Mouse (Mus musculus) neural tube, embryonic 13.5 days (tissue): ENCODE results near the gene Plxna4. TPM values are rescaled to one million over a fixed set of nuclear protein-coding genes. Genes with fewer than 3 reads are reported as not detected.

Experiments used
- ATAC-seq: fragments of 200-750 bp; cut with Nextera tagmentation; 2 replicates; pipeline ENCODE4 v1.8.0; 2017; ENCODE audit warnings: low read depth, mild to moderate bottlenecking, moderate TSS enrichment, moderate library complexity
- H3K27ac ChIP-seq: fragments of 300-500 bp; sonication (generic); replicated peaks from 2 replicates; pipeline ENCODE4 v1.5.1; 2015; ENCODE audit warnings: moderate library complexity, mild to moderate bottlenecking, inconsistent platforms
- H3K27me3 ChIP-seq: fragments of 300-500 bp; sonication (generic); 2 replicates; pipeline ENCODE4 v1.6.1; 2015; ENCODE audit warnings: mild to moderate bottlenecking, inconsistent platforms
- H3K36me3 ChIP-seq: fragments of 300-500 bp; sonication (generic); 2 replicates; pipeline ENCODE4 v1.6.1; 2015; ENCODE audit warnings: mild to moderate bottlenecking, inconsistent platforms
- H3K4me1 ChIP-seq: fragments of 300-500 bp; sonication (generic); replicated peaks from 2 replicates; pipeline ENCODE4 v1.6.1; 2015; ENCODE audit warnings: inconsistent platforms
- H3K4me2 ChIP-seq: fragments of 300-500 bp; sonication (generic); 2 replicates; pipeline ENCODE4 v1.6.1; 2015; ENCODE audit warnings: inconsistent platforms, mild to moderate bottlenecking, moderate library complexity
- H3K4me3 ChIP-seq: fragments of 300-500 bp; sonication (generic); 2 replicates; pipeline ENCODE4 v1.5.1; 2015; ENCODE audit warnings: mild to moderate bottlenecking, inconsistent platforms
- H3K9ac ChIP-seq: fragments of 300-500 bp; sonication (generic); 2 replicates; pipeline ENCODE4 v1.6.1; 2015; ENCODE audit warnings: moderate library complexity, mild to moderate bottlenecking, inconsistent platforms
- H3K9me3 ChIP-seq: fragments of 300-500 bp; sonication (generic); 2 replicates; pipeline ENCODE4 v1.6.1; 2016; ENCODE audit warnings: inconsistent platforms
- WGBS: fragments of 180-500 bp; shearing (Covaris S2); methylation state at CpG from one replicate; pipeline ENCODE4 v1.1.7; 2015; 5-methylcytosine and 5-hydroxymethylcytosine counted together
- polyA plus RNA-seq: library from polyadenylated mRNA; unstranded; fragments of >200 nt; fragmentation: Nextera tagmentation; extraction: Ambion mirVana; gene quantifications from 2 replicates; pipeline ENCODE4 v1.2.1, GENCODE M21; 2015

Plxna4 gene
- polyA plus RNA-seq, 1 experiment from 2014 or later, result 17.1 TPM

GRCm38 (mm10) chr6:32587136-32588009, 619 bp downstream of the Plxna4 start:
- Histone ChIP-seq H3K9me3 (no peaks in the 10 kb centered on the region), H3K4me3 (peak overlapping the region; percentile 87), H3K4me2 (peak overlapping the region; percentile 81), H3K4me1 (peaks cover 52% of the 10 kb centered on the region), H3K27ac (peak overlapping the region; percentile 97), H3K27me3 (peaks cover 31% of the 10 kb centered on the region), H3K36me3 (no peaks in the 10 kb centered on the region), H3K9ac (peak overlapping the region; percentile 99)
- peak; percentile 48 for ATAC-seq
- WGBS, result under 1% methylated on average over 82 of the region's 82 CpGs

- Histone ChIP-seq H3K4me1 (peaks cover 56% of the 10 kb centered on the region), H3K27ac (peak overlapping the region; percentile 97), H3K9ac (peak overlapping the region; percentile 99), H3K36me3 (no peaks in the 10 kb centered on the region), H3K9me3 (no peaks in the 10 kb centered on the region), H3K27me3 (peaks cover 26% of the 10 kb centered on the region), H3K4me2 (peak overlapping the region; percentile 81), H3K4me3 (peak overlapping the region; percentile 87)
- 4% methylated on average over 13 of the region's 13 CpGs for WGBS
- ATAC-seq, result no peak
Observed at GRCm38 (mm10) chr6:32586821-32587135, 1.2 kb downstream of the Plxna4 start.

GRCm38 (mm10) chr6:32586390-32586789, 1.6 kb downstream of the Plxna4 start:
- H3K9ac ChIP-seq, result peak overlapping the region; percentile 99
- 1% methylated on average over 13 of the region's 13 CpGs for WGBS
- peaks cover 24% of the 10 kb centered on the region for H3K27me3 ChIP-seq
- H3K4me3 ChIP-seq, result peak overlapping the region; percentile 87
- H3K4me2 ChIP-seq, result peak overlapping the region; percentile 81
- no peaks in the 10 kb centered on the region for H3K36me3 ChIP-seq
- H3K27ac ChIP-seq, result peak overlapping the region; percentile 97
- no peaks in the 10 kb centered on the region for H3K9me3 ChIP-seq
- peaks cover 59% of the 10 kb centered on the region for H3K4me1 ChIP-seq
- peak; percentile 14 for ATAC-seq

DNA sequence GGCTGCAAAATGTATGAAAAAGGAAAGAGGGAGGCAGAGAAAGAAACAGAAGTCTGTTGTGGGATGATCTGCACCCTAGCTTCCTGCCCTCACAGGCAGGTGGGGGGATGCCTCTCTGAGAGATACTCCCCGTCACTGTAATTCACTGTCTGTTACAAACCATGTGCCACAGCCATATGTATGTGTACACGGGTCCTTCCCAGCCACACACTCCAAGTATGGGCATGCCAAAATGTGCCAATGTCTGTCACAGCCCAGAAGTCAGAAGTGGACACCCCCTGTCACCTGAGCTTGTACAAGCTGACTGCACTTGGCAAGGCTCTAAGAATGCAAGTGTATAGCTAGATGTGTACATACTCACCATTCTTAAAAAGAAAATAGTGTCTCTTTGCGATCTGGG, 2.8 kb downstream of the Plxna4 start:
- Histone ChIP-seq H3K27me3 (peaks cover 16% of the 10 kb centered on the region), H3K9me3 (no peaks in the 10 kb centered on the region), H3K4me3 (peak overlapping the region; percentile 87), H3K4me2 (peak overlapping the region; percentile 81), H3K36me3 (no peaks in the 10 kb centered on the region), H3K9ac (peak overlapping the region; percentile 99), H3K27ac (peak overlapping the region; percentile 68), H3K4me1 (peaks cover 58% of the 10 kb centered on the region)
- no peak for ATAC-seq
- 24% methylated on average over 3 of the region's 3 CpGs for WGBS

- peak overlapping the region; percentile 87 for H3K4me3 ChIP-seq
- H3K9ac ChIP-seq, result peak overlapping the region; percentile 99
- H3K27ac ChIP-seq, result peak overlapping the region; percentile 68
- peak overlapping the region; percentile 81 for H3K4me2 ChIP-seq
- peaks cover 62% of the 10 kb centered on the region for H3K4me1 ChIP-seq
- H3K27me3 ChIP-seq, result peaks cover 8% of the 10 kb centered on the region; the same call in 1 of the 2 replicates
- H3K9me3 ChIP-seq, result no peaks in the 10 kb centered on the region
- no peak for ATAC-seq
- 5% methylated on average over 5 of the region's 5 CpGs for WGBS
- no peaks in the 10 kb centered on the region for H3K36me3 ChIP-seq
Observed at GRCm38 (mm10) chr6:32584243-32584880, 3.6 kb downstream of the Plxna4 start.

- H3K27ac ChIP-seq, result peak overlapping the region; percentile 68; the same call in 1 of the 2 replicates
- 0 out of 2 replicates have a peak, but pooled peaks cover under 1% of the 10 kb centered on the region for H3K27me3 ChIP-seq
- 11% methylated on average over 3 of the region's 3 CpGs for whole genome bisulfite sequencing
- no peaks in the 10 kb centered on the region for H3K36me3 ChIP-seq
- H3K9ac ChIP-seq, result peak overlapping the region; percentile 99
- no peaks in the 10 kb centered on the region for H3K9me3 ChIP-seq
- H3K4me1 ChIP-seq, result peaks cover 63% of the 10 kb centered on the region
- peak overlapping the region; percentile 81 for H3K4me2 ChIP-seq
- H3K4me3 ChIP-seq, result peak overlapping the region; percentile 87
- ATAC-seq, result no peak
Observed at GRCm38 (mm10) chr6:32583582-32583981, 4.4 kb downstream of the Plxna4 start.

DNA sequence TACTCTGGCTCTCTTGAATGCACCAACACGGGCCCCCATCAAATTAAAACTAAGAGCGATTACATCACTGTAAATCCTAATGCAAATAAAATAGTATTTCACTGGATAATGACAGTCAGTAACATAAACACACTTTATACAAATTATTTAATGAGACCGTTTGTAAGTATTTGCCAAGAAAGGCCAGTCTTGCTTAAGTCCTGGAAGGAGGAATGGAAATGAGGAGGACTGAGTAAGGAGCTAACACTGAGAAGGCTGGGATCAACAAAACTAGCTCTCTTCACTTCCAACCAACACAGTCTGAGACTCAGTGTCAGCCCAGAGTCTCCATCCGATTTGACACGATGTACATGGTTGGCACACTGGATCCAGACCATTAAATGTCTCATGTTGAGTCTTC, 16.5 kb downstream of the Plxna4 start:
- H3K9me3 ChIP-seq, result no peaks in the 10 kb centered on the region
- no peaks in the 10 kb centered on the region for H3K36me3 ChIP-seq
- WGBS, result 91% methylated on average over 5 of the region's 5 CpGs
- H3K4me1 ChIP-seq, result peaks cover 44% of the 10 kb centered on the region
- H3K27ac ChIP-seq, result no peak overlapping the region
- H3K4me3 ChIP-seq, result no peak overlapping the region
- H3K4me2 ChIP-seq, result no peak overlapping the region
- no peak overlapping the region for H3K9ac ChIP-seq
- ATAC-seq, result no peak
- no peaks in the 10 kb centered on the region for H3K27me3 ChIP-seq

DNA sequence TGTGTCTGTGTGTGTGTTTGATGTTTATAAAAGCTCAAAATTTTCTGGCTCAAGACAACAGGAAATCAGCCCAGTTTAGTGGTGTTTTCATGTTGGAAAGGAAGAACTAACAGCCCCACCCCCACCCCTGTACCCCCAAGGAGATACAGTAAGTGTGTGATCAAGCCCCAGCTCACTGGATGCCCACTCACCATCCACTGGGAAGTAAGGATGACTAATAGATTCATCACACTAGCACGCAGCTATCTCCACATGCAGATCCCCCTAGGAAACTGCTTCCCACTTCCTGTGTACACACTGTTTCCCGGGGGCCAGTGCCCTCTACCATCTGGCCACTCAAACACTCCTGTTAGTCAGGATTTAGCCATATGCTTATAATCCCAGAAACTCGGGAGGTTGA, 17.5 kb downstream of the Plxna4 start:
- Histone ChIP-seq H3K4me2 (no peak overlapping the region), H3K4me3 (no peak overlapping the region), H3K9me3 (no peaks in the 10 kb centered on the region), H3K4me1 (peaks cover 41% of the 10 kb centered on the region), H3K27me3 (no peaks in the 10 kb centered on the region), H3K36me3 (no peaks in the 10 kb centered on the region), H3K27ac (no peak overlapping the region), H3K9ac (no peak overlapping the region)
- WGBS, result 43% methylated on average over 3 of the region's 3 CpGs
- no peak for ATAC-seq

GRCm38 (mm10) chr6:32569919-32570318, 18.1 kb downstream of the Plxna4 start:
- ATAC-seq, result no peak
- no peak overlapping the region for H3K27ac ChIP-seq
- no peak overlapping the region for H3K4me3 ChIP-seq
- H3K4me2 ChIP-seq, result no peak overlapping the region
- H3K9ac ChIP-seq, result no peak overlapping the region
- no peaks in the 10 kb centered on the region for H3K27me3 ChIP-seq
- H3K4me1 ChIP-seq, result peaks cover 39% of the 10 kb centered on the region
- WGBS, result 83% methylated on average over 3 of the region's 3 CpGs
- H3K9me3 ChIP-seq, result no peaks in the 10 kb centered on the region
- no peaks in the 10 kb centered on the region for H3K36me3 ChIP-seq

GRCm38 (mm10) chr6:32546915-32547314, 41.1 kb downstream of the Plxna4 start:
- H3K9me3 ChIP-seq, result no peaks in the 10 kb centered on the region
- no peak overlapping the region for H3K9ac ChIP-seq
- no peak for ATAC-seq
- H3K27me3 ChIP-seq, result no peaks in the 10 kb centered on the region
- H3K36me3 ChIP-seq, result no peaks in the 10 kb centered on the region
- 90% methylated on average over 1 of the region's 1 CpGs for WGBS
- no peak overlapping the region for H3K4me2 ChIP-seq
- no peak overlapping the region for H3K27ac ChIP-seq
- H3K4me1 ChIP-seq, result peaks cover 18% of the 10 kb centered on the region
- no peak overlapping the region for H3K4me3 ChIP-seq

- no peaks in the 10 kb centered on the region for H3K9me3 ChIP-seq
- 91% methylated on average over 3 of the region's 3 CpGs for WGBS
- H3K4me1 ChIP-seq, result peaks cover 18% of the 10 kb centered on the region
- H3K4me2 ChIP-seq, result no peak overlapping the region
- no peak overlapping the region for H3K4me3 ChIP-seq
- no peaks in the 10 kb centered on the region for H3K36me3 ChIP-seq
- H3K27me3 ChIP-seq, result no peaks in the 10 kb centered on the region
- no peak overlapping the region for H3K9ac ChIP-seq
- ATAC-seq, result no peak
- H3K27ac ChIP-seq, result no peak overlapping the region
Observed at GRCm38 (mm10) chr6:32544021-32544420, 44.0 kb downstream of the Plxna4 start.

- Histone ChIP-seq H3K27me3 (no peaks in the 10 kb centered on the region), H3K9me3 (no peaks in the 10 kb centered on the region), H3K4me3 (no peak overlapping the region), H3K4me2 (no peak overlapping the region), H3K36me3 (no peaks in the 10 kb centered on the region), H3K27ac (no peak overlapping the region), H3K9ac (no peak overlapping the region), H3K4me1 (peaks cover 17% of the 10 kb centered on the region)
- 94% methylated on average over 4 of the region's 4 CpGs for WGBS
- ATAC-seq, result no peak
Observed at GRCm38 (mm10) chr6:32540155-32540554, 47.8 kb downstream of the Plxna4 start.
